Mouse (Mus musculus) mammary gland, adult 2 months (tissue): ENCODE results near the gene Fkbp9. TPM values are rescaled to one million over a fixed set of nuclear protein-coding genes. Genes with fewer than 3 reads are reported as not detected.

Source experiments
- polyA plus RNA-seq: library from polyadenylated mRNA; depleted of rRNA; stranded (reverse); fragments of >200 nt; gene quantifications from 2 replicates; pipeline ENCODE4 v1.2.3, GENCODE M21; 2012; ENCODE audit warnings: low replicate concordance; rRNA removed

The Fkbp9 gene
- polyA plus RNA-seq, result 69.0 and 78.8 TPM in 2 replicates

GRCm38 (mm10) chr6:56831697-56832406 lies at the start of gene Fkbp9:
Gene Fkbp9 (plus strand): TSS chr6:56832059.

GRCm38 (mm10) chr6:56797311-56798151 lies 34.3 kb upstream of the Fkbp9 start, which contains the start of gene Kbtbd2:
Gene Kbtbd2 (minus strand): TSS chr6:56797813.

GRCm38 (mm10) chr6:56923726-56924707 lies 92.2 kb downstream of the Fkbp9 start, which contains the start of the genes Nt5c3 and Vmn1r4:
Gene Nt5c3 (minus strand): TSS chr6:56923932.
Gene Vmn1r4 (plus strand): TSS chr6:56924015.

Other genes starting within 250 kb of the Fkbp9 start
- 1.3 and 1.9 TPM in 2 replicates for gene Lsm5, start 127.3 kb upstream of the Fkbp9 start, polyA plus RNA-seq
- 5.4 and 6.8 TPM in 2 replicates for gene Avl9, start 117.2 kb upstream of the Fkbp9 start, polyA plus RNA-seq
- 6.4 and 11.8 TPM in 2 replicates for gene Kbtbd2, start 34.2 kb upstream of the Fkbp9 start, polyA plus RNA-seq
- gene Nt5c3, start 91.9 kb downstream of the Fkbp9 start, polyA plus RNA-seq, result 5.2 and 6.1 TPM in 2 replicates
- 0.06 TPM in 1 of 2 replicates, not detected in the other for gene Vmn1r4, start 92.0 kb downstream of the Fkbp9 start, polyA plus RNA-seq
- not detected in 2 replicates for gene Vmn1r5, start 138.2 kb downstream of the Fkbp9 start, polyA plus RNA-seq
- gene Vmn1r6, start 165.2 kb downstream of the Fkbp9 start, polyA plus RNA-seq, result not detected in 2 replicates
- not detected in 2 replicates for gene Vmn1r7, start 193.3 kb downstream of the Fkbp9 start, polyA plus RNA-seq
- gene Vmn1r8, start 200.2 kb downstream of the Fkbp9 start, polyA plus RNA-seq, result not detected in 2 replicates
- gene Vmn1r9, start 234.7 kb downstream of the Fkbp9 start, polyA plus RNA-seq, result not detected in 2 replicates